In the genomic region with DNA sequence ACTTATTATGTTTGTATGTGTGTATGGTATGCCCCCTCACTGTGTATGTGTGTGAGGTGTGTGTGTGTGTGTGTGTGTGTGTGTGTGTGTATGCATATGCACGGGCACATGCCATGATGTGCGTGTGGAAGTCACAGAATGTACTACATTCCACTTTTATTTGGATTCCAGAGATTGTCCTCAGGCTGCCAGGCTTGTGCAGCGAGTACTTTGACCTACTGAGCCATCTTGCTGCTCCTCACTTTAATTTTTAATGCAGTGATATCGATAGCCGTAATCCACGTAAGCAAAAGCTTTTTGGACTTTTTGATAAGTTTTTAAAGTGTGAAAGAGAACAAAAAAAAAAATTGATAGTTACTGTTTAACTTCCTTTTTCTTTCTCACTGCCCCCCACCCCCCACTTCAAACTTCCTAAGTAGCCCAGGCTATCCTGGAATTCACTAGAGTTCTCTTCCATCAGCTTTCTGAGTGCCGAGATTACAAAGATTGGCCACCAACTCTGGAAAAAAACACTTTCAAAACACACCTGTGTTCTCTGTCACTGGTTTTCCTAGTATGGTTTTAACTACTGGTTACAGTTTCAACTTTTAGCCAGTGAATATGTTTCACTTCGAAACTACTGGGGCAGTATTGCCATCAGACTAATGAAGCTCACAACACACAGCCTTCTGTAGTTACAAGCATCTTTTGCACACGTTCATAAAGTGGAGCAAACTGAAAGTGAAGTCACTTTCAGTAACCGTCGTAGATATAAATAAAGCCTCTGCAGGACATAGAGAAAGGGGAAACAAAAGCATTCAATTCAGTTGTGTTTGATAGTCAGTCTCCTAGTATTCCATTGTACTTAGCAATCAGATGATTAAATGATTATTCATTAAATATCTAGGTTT, we compare ENCODE assay signal across 13 mouse cellular contexts. TPM values are rescaled to one million over a fixed set of nuclear protein-coding genes. Genes with fewer than 3 reads are reported as not detected.
A peak's percentile ranks its signal among the peaks of the same experiment; 100 is the strongest.
DNase-seq lines count a peak whose midpoint lies in the region; ATAC-seq and TF ChIP-seq lines count a peak whose summit lies in the region.
"Had no signal": no experiment of that assay in that cellular context is flagged by ENCODE, and none has a peak within 500 bp of the region (broad histone marks: within the 10 kb centered on the region; RNA-seq: fewer than 3 reads in every experiment).

No protein-coding gene starts in this region.

- peaks cover 3% of the 10 kb centered on the region for H3K27me3 ChIP-seq in CH12.LX (replicated peaks)
- peaks cover 7% of the 10 kb centered on the region; the same call in 1 of the 2 replicates for H3K27me3 ChIP-seq in kidney, embryonic 16.5 days (ENCODE audit: insufficient read depth, low read length)
- no peaks in the 10 kb centered on the region for H3K27me3 ChIP-seq in megakaryocyte, embryonic 14.5 days (replicated peaks)
- peaks cover 21% of the 10 kb centered on the region for H3K27me3 ChIP-seq in midbrain, embryonic 13.5 days

- peak overlapping the region; percentile 59; the same call in 1 of the 2 replicates for H3K4me2 ChIP-seq in CH12.LX (ENCODE audit: insufficient read depth, low read depth, poor library complexity, severe bottlenecking)
- H3K4me2 ChIP-seq in kidney, embryonic 16.5 days (replicated peaks; ENCODE audit: low read depth, low read length): no peak overlapping the region
- H3K4me2 ChIP-seq in midbrain, embryonic 13.5 days (replicated peaks): no peak overlapping the region
- H3K4me2 ChIP-seq: heart, embryonic 13.5 days; lung, embryonic 14.5 days had no signal

- H3K4me3 ChIP-seq in CH12.LX (replicated peaks in 1 of 3; ENCODE audit: low read depth in 2 of 3, low read length in 2 of 3, poor library complexity in 1 of 3): peak overlapping the region in 1 of 3 experiments; percentile 12
- no peak overlapping the region for H3K4me3 ChIP-seq in kidney, embryonic 16.5 days (ENCODE audit: low read length)
- H3K4me3 ChIP-seq in megakaryocyte, embryonic 14.5 days (replicated peaks): peak overlapping the region; percentile 98
- H3K4me3 ChIP-seq in midbrain, embryonic 13.5 days (replicated peaks): no peak overlapping the region
- H3K4me3 ChIP-seq: heart, embryonic 13.5 days had no signal

- TF ChIP-seq EP300 in CH12.LX (IDR thresholded peaks at IDR 0.05; ENCODE audit: low read length): peak; percentile 59

- DNase-seq in kidney, adult 18-20 months: peak; percentile 21
- no peak for DNase-seq in kidney, adult 11 months
- DNase-seq in CH12.LX (ENCODE audit: extremely low read depth): peak; percentile 64
- DNase-seq in urinary bladder, adult 18-20 months (ENCODE audit: low spot score in 2 of 2): no peak
- DNase-seq in thymus, postnatal 25 days: no peak
- DNase-seq: layer of hippocampus, postnatal 36 days; lung, embryonic 14.5 days; midbrain, embryonic 14.5 days; right cerebral cortex, postnatal 25 days had no signal

- no peak for ATAC-seq in kidney, embryonic 16.5 days (ENCODE audit: low FRiP score, low TSS enrichment)
- no peak for ATAC-seq in midbrain, embryonic 13.5 days

- in situ Hi-C loops in CH12.LX (cut with MboI; ENCODE audit: low pct_ligation_motif_present, low pct_unique_long_range_greater_than_20kb, low sequenced_read_pairs): no loop called here

- WGBS in kidney, embryonic 16.5 days: 83% methylated on average over 11 of the region's 11 CpGs
- WGBS in midbrain, embryonic 13.5 days: 90% methylated on average over 11 of the region's 11 CpGs

- H3K36me3 ChIP-seq in CH12.LX (replicated peaks in 1 of 2; ENCODE audit: control insufficient read depth in 1 of 2, insufficient read depth in 1 of 2, low read length in 1 of 2): peaks cover 0 to 2% of the 10 kb centered on the region in 2 experiments
- no peaks in the 10 kb centered on the region for H3K36me3 ChIP-seq in kidney, embryonic 16.5 days (ENCODE audit: insufficient read depth, low read length)
- H3K36me3 ChIP-seq in megakaryocyte, embryonic 14.5 days (replicated peaks; ENCODE audit: low read length): peaks cover 43% of the 10 kb centered on the region
- no peaks in the 10 kb centered on the region for H3K36me3 ChIP-seq in midbrain, embryonic 13.5 days

- H3K79me2 ChIP-seq in CH12.LX (replicated peaks; ENCODE audit: control insufficient read depth, extremely low read depth, insufficient read depth, poor library complexity, severe bottlenecking): no peaks in the 10 kb centered on the region; the same call in 1 of the 2 replicates

- TF ChIP-seq RAD21 in CH12.LX (IDR thresholded peaks at IDR 0.05; ENCODE audit: low read depth, low read length): no peak

- dilution Hi-C loops in CH12.LX (cut with MboI; ENCODE audit: extremely low pct_ligation_motif_present, extremely low pct_unique_long_range_greater_than_20kb, low sequenced_read_pairs): no loop called here

- H3K9ac ChIP-seq in CH12.LX (ENCODE audit: insufficient read depth, low read depth): peak overlapping the region; percentile 28; the same call in 1 of the 2 replicates
- H3K9ac ChIP-seq in kidney, embryonic 16.5 days (replicated peaks; ENCODE audit: low read length): no peak overlapping the region
- no peak overlapping the region for H3K9ac ChIP-seq in midbrain, embryonic 13.5 days (replicated peaks)
- H3K9ac ChIP-seq: heart, embryonic 13.5 days; lung, embryonic 14.5 days had no signal

- H3K27ac ChIP-seq in CH12.LX (ENCODE audit: insufficient read depth, low read depth): no peak overlapping the region
- H3K27ac ChIP-seq in kidney, embryonic 16.5 days (ENCODE audit: low read length): peak overlapping the region; percentile 57; the same call in 1 of the 2 replicates
- no peak overlapping the region for H3K27ac ChIP-seq in midbrain, embryonic 13.5 days
- H3K27ac ChIP-seq: heart, embryonic 13.5 days had no signal

- H3K9me3 ChIP-seq in CH12.LX (replicated peaks; ENCODE audit: low read length): no peaks in the 10 kb centered on the region
- H3K9me3 ChIP-seq in kidney, embryonic 16.5 days (ENCODE audit: low read length): no peaks in the 10 kb centered on the region
- H3K9me3 ChIP-seq in megakaryocyte, embryonic 14.5 days: no peaks in the 10 kb centered on the region
- H3K9me3 ChIP-seq in midbrain, embryonic 13.5 days: no peaks in the 10 kb centered on the region
- H3K9me3 ChIP-seq: heart, embryonic 13.5 days had no signal

- H3K4me1 ChIP-seq in CH12.LX (ENCODE audit: control insufficient read depth in 1 of 2, insufficient read depth in 2 of 2): peaks cover 6 to 32% of the 10 kb centered on the region in 2 experiments
- H3K4me1 ChIP-seq in kidney, embryonic 16.5 days (ENCODE audit: insufficient read depth, low read length): 0 out of 2 replicates have a peak, but pooled peaks cover under 1% of the 10 kb centered on the region
- H3K4me1 ChIP-seq in megakaryocyte, embryonic 14.5 days: peaks cover 75% of the 10 kb centered on the region
- peaks cover 9% of the 10 kb centered on the region; the same call in 1 of the 2 replicates for H3K4me1 ChIP-seq in midbrain, embryonic 13.5 days (replicated peaks)

- TF ChIP-seq CTCF in CH12.LX (conservative IDR thresholded peaks at IDR 0.05 in 1 of 2, IDR thresholded peaks at IDR 0.05 in 1 of 2; ENCODE audit: low read depth in 2 of 2, low read length in 2 of 2): no peak

- TF ChIP-seq POLR2A in CH12.LX (IDR thresholded peaks at IDR 0.05; ENCODE audit: low read depth, low read length): no peak

TF ChIP-seq in CH12.LX, 34 proteins besides CTCF, POLR2A, EP300 and RAD21:
- peak; percentile 41; the same call in 1 of the 2 replicates for TF ChIP-seq SIN3A (IDR thresholded peaks at IDR 0.05; ENCODE audit: low read length)
- 0 out of 2 replicates have a peak, but pooled peaks have one; percentile 18 for TF ChIP-seq ETS1 (conservative IDR thresholded peaks at IDR 0.05; ENCODE audit: low read depth, low read length)
- peak; percentile 75 for TF ChIP-seq MEF2A (IDR thresholded peaks at IDR 0.05; ENCODE audit: borderline replicate concordance, low read depth, low read length)
- peak; percentile 16; the same call in 1 of the 2 replicates for TF ChIP-seq JUN (IDR thresholded peaks at IDR 0.05; ENCODE audit: insufficient read depth, low read depth, low read length)
- TF ChIP-seq ELF1 (IDR thresholded peaks at IDR 0.05; ENCODE audit: low read depth, low read length): no peak
- TF ChIP-seq SMC3 (IDR thresholded peaks at IDR 0.05; ENCODE audit: low read depth, low read length): no peak
- TF ChIP-seq TCF12 (IDR thresholded peaks at IDR 0.05; ENCODE audit: low read depth, low read length): 0 out of 2 replicates have a peak, but pooled peaks have one; percentile 16
- TF ChIP-seq RCOR1 (conservative IDR thresholded peaks at IDR 0.05; ENCODE audit: low read depth, low read length): no peak
- TF ChIP-seq ZMIZ1 (IDR thresholded peaks at IDR 0.05; ENCODE audit: low read depth, low read length): no peak
- peak; percentile 15; the same call in 1 of the 2 replicates for TF ChIP-seq ZNF384 (IDR thresholded peaks at IDR 0.05; ENCODE audit: low read depth, low read length)
- TF ChIP-seq USF2 (conservative IDR thresholded peaks at IDR 0.05; ENCODE audit: low read depth, low read length): no peak
- TF ChIP-seq IRF4 (IDR thresholded peaks at IDR 0.05; ENCODE audit: low read depth, low read length): peak; percentile 76
- TF ChIP-seq MAX (IDR thresholded peaks at IDR 0.05; ENCODE audit: low read length): no peak
- no peak for TF ChIP-seq MAFK (IDR thresholded peaks at IDR 0.05; ENCODE audit: insufficient replicate concordance, low read length)
- TF ChIP-seq USF1 (IDR thresholded peaks at IDR 0.05; ENCODE audit: low read depth, low read length): no peak
- TF ChIP-seq MXI1 (IDR thresholded peaks at IDR 0.05; ENCODE audit: low read depth, low read length): no peak
- TF ChIP-seq E2F4 (IDR thresholded peaks at IDR 0.05; ENCODE audit: insufficient replicate concordance, low read depth, low read length): no peak
- TF ChIP-seq NELFE (IDR thresholded peaks at IDR 0.05; ENCODE audit: low read depth, low read length): no peak
- no peak for TF ChIP-seq MYC (IDR thresholded peaks at IDR 0.05; ENCODE audit: low read depth, low read length)

RNA-seq across cellular contexts. Expression of a gene that starts 3.4 kb away (rescaled TPM):
- total RNA-seq in CH12.LX (2012; rRNA removed) (6.8 and 8.0 TPM in 2 replicates), CH12.LX (2014; rRNA removed) (18.5 and 18.7 TPM in 2 replicates)
- 10.8 and 12.1 TPM in 2 replicates for polyA plus RNA-seq in CH12.LX (2012; ENCODE audit: insufficient read length, low read depth)
- polyA plus RNA-seq in kidney, embryonic 16.5 days (2015; fragmentation: Nextera tagmentation; extraction: Ambion mirVana): 25.3 and 26.9 TPM in 2 replicates
- polyA plus RNA-seq in megakaryocyte, embryonic 14.5 days (2012; ENCODE audit: insufficient read depth, low replicate concordance): 6.6 and 14.1 TPM in 2 replicates
- polyA plus RNA-seq in midbrain, embryonic 13.5 days (2015; fragmentation: Nextera tagmentation; extraction: Ambion mirVana): 12.6 and 13.0 TPM in 2 replicates

Comparison
In these comparisons a context has a peak if more than half of its experiments do, and no peak if none do; other contexts are left out.
1. DNase-seq: peak in kidney, adult 18-20 months (single experiment) and CH12.LX (single experiment); none in kidney, adult 11 months (single experiment), urinary bladder, adult 18-20 months (0 of 2) and thymus, postnatal 25 days (single experiment).